Mouse (Mus musculus) limb, embryonic 14.5 days (tissue): ENCODE measurements around the gene Eno1. TPM values are rescaled to one million over a fixed set of nuclear protein-coding genes. Genes with fewer than 3 reads are reported as not detected.
"Not testable (repeated sequence)": the region's sequence is repeated elsewhere in the genome, so short reads cannot be mapped to it uniquely, and the experiment has no call there.

Source experiments
- ATAC-seq: fragments of 200-750 bp; cut with Nextera tagmentation; 2 replicates; pipeline ENCODE4 v1.8.0; 2017; ENCODE audit warnings: low read depth, moderate number of reproducible peaks, moderate TSS enrichment; ENCODE audit not compliant: low FRiP score
- DNase-seq: peaks from one replicate; pipeline ENCODE4 v3.0.0-alpha.2; 2015; ENCODE audit warnings: low spot score
- H3K27ac ChIP-seq: fragments of 300-500 bp; sonication (generic); replicated peaks from 2 replicates; pipeline ENCODE4 v1.5.1; 2014; ENCODE audit warnings: low read depth, mild to moderate bottlenecking, low read length, moderate library complexity, mixed read lengths
- H3K27me3 ChIP-seq: fragments of 300-500 bp; sonication (generic); 2 replicates; pipeline ENCODE4 v1.6.1; 2014; ENCODE audit warnings: low read length, mixed read lengths; ENCODE audit not compliant: control insufficient read depth, insufficient read depth
- H3K36me3 ChIP-seq: fragments of 300-500 bp; sonication (generic); 2 replicates; pipeline ENCODE4 v1.6.1; 2014; ENCODE audit warnings: mild to moderate bottlenecking, low read length, moderate library complexity, mixed read lengths; ENCODE audit not compliant: control insufficient read depth, insufficient read depth
- H3K4me1 ChIP-seq: fragments of 300-500 bp; sonication (generic); 2 replicates; pipeline ENCODE4 v1.6.1; 2014; ENCODE audit warnings: antibody characterized with exemption, low read length, mixed read lengths; ENCODE audit not compliant: control insufficient read depth, insufficient read depth
- H3K4me2 ChIP-seq: fragments of 300-500 bp; sonication (generic); replicated peaks from 2 replicates; pipeline ENCODE4 v1.6.1; 2014; ENCODE audit warnings: low read depth, mild to moderate bottlenecking, low read length, moderate library complexity; ENCODE audit not compliant: severe bottlenecking
- H3K4me3 ChIP-seq: fragments of 300-500 bp; sonication (generic); replicated peaks from 2 replicates; pipeline ENCODE4 v1.5.1; 2014; ENCODE audit warnings: low read length
- H3K9ac ChIP-seq: fragments of 300-500 bp; sonication (generic); 2 replicates; pipeline ENCODE4 v1.6.1; 2014; ENCODE audit warnings: mild to moderate bottlenecking, low read depth, low read length, moderate library complexity; ENCODE audit not compliant: severe bottlenecking
- H3K9me3 ChIP-seq: fragments of 300-500 bp; sonication (generic); 2 replicates; pipeline ENCODE4 v1.6.1; 2016; ENCODE audit warnings: low read length; ENCODE audit not compliant: control insufficient read depth
- POLR2A ChIP-seq: fragments of 200-500 bp; IDR thresholded peaks from 2 replicates; pipeline ENCODE4 v1.8.0; 2012; ENCODE audit warnings: inconsistent platforms, mild to moderate bottlenecking, moderate library complexity, borderline replicate concordance; ENCODE audit not compliant: insufficient read depth, insufficient read length; ENCODE audit errors: extremely low read depth
- WGBS: fragments of 180-500 bp; shearing (Covaris S2); extraction: QIAGEN DNeasy Blood & Tissue Kit; methylation state at CpG from one replicate; pipeline ENCODE4 v1.1.7; 2014; 5-methylcytosine and 5-hydroxymethylcytosine counted together
- polyA plus RNA-seq, 2 experiments: library from polyadenylated mRNA; depleted of rRNA in 1 of 2; stranded (reverse) in 1 of 2; unstranded in 1 of 2; fragments of >200 nt; fragmentation: Nextera tagmentation in 1 of 2; extraction: Ambion mirVana in 1 of 2; gene quantifications; 2 replicates each; pipeline versions ENCODE4 v1.2.1 to v1.2.3; 2012 to 2014

The Eno1 gene
- polyA plus RNA-seq, 2 experiments: 675 to 1,302 TPM

DNA sequence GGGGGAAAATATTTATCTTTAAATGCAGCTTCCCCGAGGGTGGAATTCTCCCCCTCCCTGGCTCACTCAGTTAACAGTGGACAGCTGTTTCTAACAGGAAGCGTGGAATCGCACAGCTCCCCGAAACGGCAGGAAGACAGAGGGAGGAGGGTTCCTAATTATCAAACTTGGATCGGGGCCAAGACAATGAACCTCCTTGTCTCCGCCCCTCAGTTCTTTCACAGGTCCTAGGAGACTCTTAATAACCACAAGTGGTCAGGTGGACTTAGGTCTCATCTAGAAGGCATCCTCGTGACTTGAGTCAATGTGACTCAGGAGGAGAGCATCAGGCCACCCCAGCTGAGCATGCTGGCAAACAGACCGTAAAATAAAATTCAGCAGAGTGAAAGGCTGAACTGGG is 36.2 kb downstream of the Eno1 start:
- peaks cover 19% of the 10 kb centered on the region for H3K4me1 ChIP-seq
- H3K27me3 ChIP-seq: no peaks in the 10 kb centered on the region
- peak overlapping the region; percentile 25 for H3K4me2 ChIP-seq
- no peak overlapping the region for H3K4me3 ChIP-seq
- no peaks in the 10 kb centered on the region for H3K36me3 ChIP-seq
- no peak for TF ChIP-seq POLR2A
- no peak overlapping the region for H3K27ac ChIP-seq
- 4% methylated on average over 9 of the region's 9 CpGs for WGBS
- no peaks in the 10 kb centered on the region for H3K9me3 ChIP-seq
- DNase-seq (peak; percentile 78), ATAC-seq (peak; percentile 75)
- no peak overlapping the region for H3K9ac ChIP-seq

DNA sequence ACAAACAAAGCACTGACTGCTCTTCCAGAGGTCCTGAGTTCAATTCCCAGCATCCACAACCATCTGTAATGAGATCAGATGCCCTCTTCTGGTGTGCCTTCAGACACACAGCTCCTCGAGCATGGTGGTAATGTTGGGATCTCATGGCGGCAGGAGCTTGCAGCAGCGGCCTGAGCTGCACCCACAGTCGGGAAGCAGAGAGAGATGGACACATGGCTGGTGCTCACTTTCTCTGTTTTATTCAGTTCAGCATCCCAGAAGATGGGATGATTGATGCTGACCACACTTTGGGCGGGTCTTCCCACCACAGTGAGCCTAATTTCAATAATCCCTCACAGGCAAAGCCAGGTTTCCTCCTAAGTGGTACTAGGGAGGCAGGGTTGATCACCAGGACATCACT is 39.0 kb downstream of the Eno1 start:
- Histone ChIP-seq H3K36me3 (no peaks in the 10 kb centered on the region), H3K4me2 (no peak overlapping the region), H3K9me3 (no peaks in the 10 kb centered on the region), H3K9ac (no peak overlapping the region), H3K4me1 (peaks cover 15% of the 10 kb centered on the region), H3K27me3 (no peaks in the 10 kb centered on the region), H3K4me3 (no peak overlapping the region), H3K27ac (no peak overlapping the region)
- no peak for ATAC-seq
- WGBS: 85% methylated on average over 5 of the region's 5 CpGs
- no peak for DNase-seq
- TF ChIP-seq POLR2A: no peak

DNA sequence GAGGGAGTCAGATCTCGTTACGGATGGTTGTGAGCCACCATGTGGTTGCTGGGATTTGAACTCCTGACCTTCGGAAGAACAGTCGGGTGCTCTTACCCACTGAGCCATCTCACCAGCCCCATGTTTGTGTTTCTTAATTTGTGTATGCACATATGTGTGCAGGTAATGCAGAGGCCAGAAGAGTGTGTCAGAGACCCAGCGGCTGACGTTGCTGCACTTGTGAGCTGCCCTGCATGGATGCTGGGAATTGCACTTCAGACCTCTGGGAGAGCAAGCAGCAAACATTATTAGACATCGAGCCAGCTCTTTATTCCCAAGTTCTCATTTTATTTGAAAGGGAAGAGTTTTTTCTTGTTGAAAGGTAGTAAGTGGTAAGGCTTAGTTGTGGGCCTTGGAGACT is 42.8 kb downstream of the Eno1 start:
- DNase-seq, H3K36me3 ChIP-seq, ATAC-seq, H3K4me3 ChIP-seq, H3K4me2 ChIP-seq, H3K9ac ChIP-seq, H3K27ac ChIP-seq, H3K27me3 ChIP-seq, H3K9me3 ChIP-seq: not testable (repeated sequence)
- 83% methylated on average over 5 of the region's 7 CpGs for WGBS
- H3K4me1 ChIP-seq: peaks cover 19% of the 10 kb centered on the region

DNA sequence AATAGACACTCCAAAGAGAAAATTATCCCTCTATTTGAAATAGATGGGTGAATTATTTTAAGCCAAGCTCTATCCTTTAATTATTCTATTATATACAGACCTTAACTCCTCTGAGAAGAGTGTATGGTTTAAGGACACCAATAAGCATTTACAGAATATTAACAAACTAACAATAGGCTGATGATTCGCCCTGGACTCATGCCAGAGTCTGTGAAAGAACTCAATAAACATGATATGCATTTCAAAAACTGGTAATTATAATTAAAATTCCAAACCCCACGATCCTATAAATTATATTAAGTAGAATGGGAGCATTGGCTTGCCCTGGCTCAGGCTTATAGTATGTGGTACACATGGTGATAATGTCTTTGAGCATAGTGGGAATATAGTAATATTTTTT is 43.5 kb downstream of the Eno1 start:
- Histone ChIP-seq H3K4me2 (no peak overlapping the region), H3K36me3 (no peaks in the 10 kb centered on the region), H3K27me3 (no peaks in the 10 kb centered on the region), H3K27ac (no peak overlapping the region), H3K9me3 (no peaks in the 10 kb centered on the region), H3K4me1 (peaks cover 19% of the 10 kb centered on the region), H3K4me3 (no peak overlapping the region), H3K9ac (no peak overlapping the region)
- DNase-seq: no peak
- WGBS: 59% methylated on average over 2 of the region's 2 CpGs
- TF ChIP-seq POLR2A: no peak
- ATAC-seq: no peak

DNA sequence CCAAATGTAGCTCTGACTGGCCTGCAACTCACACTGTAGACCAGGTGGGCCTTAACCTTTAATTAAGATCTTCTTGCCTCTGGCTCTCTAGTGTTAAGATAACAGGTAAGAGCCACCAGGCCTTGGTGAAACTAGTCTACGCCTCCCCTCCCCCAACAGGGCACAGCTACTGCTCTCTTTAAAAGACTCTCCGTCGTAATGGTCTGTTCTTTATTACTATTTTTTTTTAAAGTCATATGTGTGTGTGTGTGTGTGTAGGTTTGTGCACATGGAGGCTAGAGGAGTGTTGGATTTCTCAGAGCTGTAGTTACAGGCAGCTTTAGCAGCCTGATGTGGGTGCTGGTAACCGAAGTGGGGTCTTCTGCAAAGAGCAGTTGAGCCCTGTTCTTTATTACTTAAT is 43.9 kb downstream of the Eno1 start:
- peak overlapping the region; percentile 99 for H3K27ac ChIP-seq
- no peak for TF ChIP-seq POLR2A
- H3K4me3 ChIP-seq: peak overlapping the region; percentile 83
- H3K9me3 ChIP-seq: no peaks in the 10 kb centered on the region
- no peaks in the 10 kb centered on the region for H3K27me3 ChIP-seq
- H3K4me2 ChIP-seq: peak overlapping the region; percentile 64
- DNase-seq: no peak
- ATAC-seq: no peak
- no peaks in the 10 kb centered on the region for H3K36me3 ChIP-seq
- no peak overlapping the region for H3K9ac ChIP-seq
- H3K4me1 ChIP-seq: peaks cover 19% of the 10 kb centered on the region
- WGBS: 24% methylated on average over 4 of the region's 4 CpGs
